Mouse (Mus musculus) forebrain, embryonic 13.5 days (tissue): Measurements from ENCODE around the gene Brdt. TPM values are rescaled to one million over a fixed set of nuclear protein-coding genes. Genes with fewer than 3 reads are reported as not detected.

ENCODE experiments used
- ATAC-seq: fragments of 200-750 bp; cut with Nextera tagmentation; 2 replicates; pipeline ENCODE4 v1.8.0; 2017
- H3K27ac ChIP-seq: fragments of 300-500 bp; sonication (generic); 2 replicates; pipeline ENCODE4 v1.5.1; 2015; ENCODE audit warnings: inconsistent platforms, mild to moderate bottlenecking, moderate library complexity
- H3K27me3 ChIP-seq: fragments of 300-500 bp; sonication (generic); 2 replicates; pipeline ENCODE4 v1.6.1; 2015; ENCODE audit warnings: mild to moderate bottlenecking, inconsistent platforms
- H3K36me3 ChIP-seq: fragments of 300-500 bp; sonication (generic); 2 replicates; pipeline ENCODE4 v1.6.1; 2015; ENCODE audit warnings: mild to moderate bottlenecking, inconsistent platforms; ENCODE audit not compliant: poor library complexity, severe bottlenecking
- H3K4me1 ChIP-seq: fragments of 300-500 bp; sonication (generic); 2 replicates; pipeline ENCODE4 v1.6.1; 2015; ENCODE audit warnings: inconsistent platforms
- H3K4me2 ChIP-seq: fragments of 300-500 bp; sonication (generic); 2 replicates; pipeline ENCODE4 v1.6.1; 2015; ENCODE audit warnings: inconsistent platforms, mild to moderate bottlenecking, moderate library complexity
- H3K4me3 ChIP-seq: fragments of 300-500 bp; sonication (generic); 2 replicates; pipeline ENCODE4 v1.5.1; 2015; ENCODE audit warnings: mild to moderate bottlenecking, inconsistent platforms
- H3K9ac ChIP-seq: fragments of 300-500 bp; sonication (generic); 2 replicates; pipeline ENCODE4 v1.6.1; 2015; ENCODE audit warnings: mild to moderate bottlenecking, inconsistent platforms
- H3K9me3 ChIP-seq: fragments of 300-500 bp; sonication (generic); replicated peaks from 2 replicates; pipeline ENCODE4 v1.6.1; 2016; ENCODE audit warnings: inconsistent platforms
- WGBS: fragments of 180-500 bp; shearing (Covaris S2); methylation state at CpG from one replicate; pipeline ENCODE4 v1.1.7; 2015; 5-methylcytosine and 5-hydroxymethylcytosine counted together
- polyA plus RNA-seq: library from polyadenylated mRNA; unstranded; fragments of >200 nt; fragmentation: Nextera tagmentation; extraction: Ambion mirVana; gene quantifications from 2 replicates; pipeline ENCODE4 v1.2.1, GENCODE M21; 2015

The Brdt gene
- polyA plus RNA-seq, 1 experiment from 2014 or later, result 1.1 TPM

GRCm38 (mm10) chr5:107394437-107394836, 63.5 kb downstream of the Brdt start:
- ATAC-seq, result no peak
- H3K36me3 ChIP-seq, result no peaks in the 10 kb centered on the region
- WGBS, result 84% methylated on average over 2 of the region's 2 CpGs
- no peak overlapping the region for H3K27ac ChIP-seq
- H3K4me3 ChIP-seq, result no peak overlapping the region
- H3K4me1 ChIP-seq, result no peaks in the 10 kb centered on the region
- no peak overlapping the region for H3K9ac ChIP-seq
- no peak overlapping the region for H3K4me2 ChIP-seq
- H3K27me3 ChIP-seq, result no peaks in the 10 kb centered on the region
- no peaks in the 10 kb centered on the region for H3K9me3 ChIP-seq

- H3K9ac ChIP-seq, result peak within 1 kb of the TSS; percentile 67
- H3K36me3 ChIP-seq, result no peaks in the 10 kb centered on the region
- H3K27ac ChIP-seq, result no peak within 1 kb of the TSS
- peak within 1 kb of the TSS; percentile 60 for H3K4me3 ChIP-seq
- H3K9me3 ChIP-seq, result no peaks in the 10 kb centered on the region
- H3K27me3 ChIP-seq, result peaks cover 37% of the 10 kb centered on the region
- no peak for ATAC-seq
- WGBS, result 14% methylated on average over 5 of the region's 5 CpGs
- H3K4me2 ChIP-seq, result peak within 1 kb of the TSS; percentile 99
- peaks cover 18% of the 10 kb centered on the region for H3K4me1 ChIP-seq
Observed at GRCm38 (mm10) chr5:107402436-107402835, 71.5 kb downstream of the Brdt start, which contains the start of gene Ephx4. TSS of gene Ephx4 (plus strand) at chr5:107402736.

- no peak overlapping the region for H3K27ac ChIP-seq
- peak overlapping the region; percentile 60 for H3K4me3 ChIP-seq
- peak; percentile 82 for ATAC-seq
- H3K27me3 ChIP-seq, result peaks cover 37% of the 10 kb centered on the region
- WGBS, result under 1% methylated on average over 54 of the region's 80 CpGs
- peak overlapping the region; percentile 99 for H3K4me2 ChIP-seq
- no peaks in the 10 kb centered on the region for H3K9me3 ChIP-seq
- H3K36me3 ChIP-seq, result no peaks in the 10 kb centered on the region
- peak overlapping the region; percentile 67 for H3K9ac ChIP-seq
- H3K4me1 ChIP-seq, result peaks cover 18% of the 10 kb centered on the region
Observed at GRCm38 (mm10) chr5:107403011-107403946, 72.3 kb downstream of the Brdt start.

- peak overlapping the region; percentile 67 for H3K9ac ChIP-seq
- H3K27me3 ChIP-seq, result peaks cover 37% of the 10 kb centered on the region
- H3K4me2 ChIP-seq, result peak overlapping the region; percentile 99
- H3K9me3 ChIP-seq, result no peaks in the 10 kb centered on the region
- H3K4me1 ChIP-seq, result peaks cover 18% of the 10 kb centered on the region
- H3K4me3 ChIP-seq, result peak overlapping the region; percentile 60
- WGBS, result 28% methylated on average over 12 of the region's 12 CpGs
- H3K36me3 ChIP-seq, result no peaks in the 10 kb centered on the region
- ATAC-seq, result no peak; the same call in 1 of the 2 replicates
- no peak overlapping the region for H3K27ac ChIP-seq
Observed at GRCm38 (mm10) chr5:107403947-107404684, 73.2 kb downstream of the Brdt start.

GRCm38 (mm10) chr5:107405361-107405760, 74.4 kb downstream of the Brdt start:
- no peaks in the 10 kb centered on the region for H3K9me3 ChIP-seq
- H3K36me3 ChIP-seq, result no peaks in the 10 kb centered on the region
- no peak overlapping the region for H3K4me3 ChIP-seq
- no peak overlapping the region for H3K27ac ChIP-seq
- H3K9ac ChIP-seq, result no peak overlapping the region
- no peak overlapping the region for H3K4me2 ChIP-seq
- H3K27me3 ChIP-seq, result peaks cover 37% of the 10 kb centered on the region
- no peak for ATAC-seq
- 85% methylated on average over 4 of the region's 4 CpGs for WGBS
- peaks cover 18% of the 10 kb centered on the region for H3K4me1 ChIP-seq

GRCm38 (mm10) chr5:107410305-107410704, 79.3 kb downstream of the Brdt start:
- Histone ChIP-seq H3K36me3 (no peaks in the 10 kb centered on the region), H3K27me3 (peaks cover 5% of the 10 kb centered on the region), H3K4me3 (no peak overlapping the region), H3K9ac (no peak overlapping the region), H3K9me3 (no peaks in the 10 kb centered on the region), H3K4me1 (no peaks in the 10 kb centered on the region), H3K27ac (no peak overlapping the region), H3K4me2 (no peak overlapping the region)
- WGBS, result 96% methylated on average over 1 of the region's 1 CpGs
- no peak for ATAC-seq

GRCm38 (mm10) chr5:107411326-107411725, 80.4 kb downstream of the Brdt start:
- 61% methylated on average over 4 of the region's 4 CpGs for WGBS
- H3K27ac ChIP-seq, result no peak overlapping the region
- ATAC-seq, result no peak
- H3K9ac ChIP-seq, result no peak overlapping the region
- H3K9me3 ChIP-seq, result no peaks in the 10 kb centered on the region
- no peak overlapping the region for H3K4me3 ChIP-seq
- H3K4me2 ChIP-seq, result no peak overlapping the region
- H3K36me3 ChIP-seq, result no peaks in the 10 kb centered on the region
- no peaks in the 10 kb centered on the region for H3K4me1 ChIP-seq
- no peaks in the 10 kb centered on the region for H3K27me3 ChIP-seq

- no peaks in the 10 kb centered on the region for H3K9me3 ChIP-seq
- no peak for ATAC-seq
- WGBS, result 87% methylated on average over 2 of the region's 2 CpGs
- no peak overlapping the region for H3K27ac ChIP-seq
- H3K36me3 ChIP-seq, result no peaks in the 10 kb centered on the region
- no peak overlapping the region for H3K9ac ChIP-seq
- H3K4me1 ChIP-seq, result no peaks in the 10 kb centered on the region
- H3K4me2 ChIP-seq, result no peak overlapping the region
- H3K27me3 ChIP-seq, result no peaks in the 10 kb centered on the region
- H3K4me3 ChIP-seq, result no peak overlapping the region
Observed at GRCm38 (mm10) chr5:107412285-107412684, 81.3 kb downstream of the Brdt start.

GRCm38 (mm10) chr5:107415098-107415497, 84.1 kb downstream of the Brdt start:
- Histone ChIP-seq H3K4me1 (no peaks in the 10 kb centered on the region), H3K27ac (no peak overlapping the region), H3K4me3 (no peak overlapping the region), H3K9ac (no peak overlapping the region), H3K9me3 (no peaks in the 10 kb centered on the region), H3K4me2 (no peak overlapping the region), H3K36me3 (no peaks in the 10 kb centered on the region), H3K27me3 (no peaks in the 10 kb centered on the region)
- WGBS, result 85% methylated on average over 2 of the region's 2 CpGs
- no peak for ATAC-seq

GRCm38 (mm10) chr5:107421676-107422075, 90.7 kb downstream of the Brdt start:
- Histone ChIP-seq H3K36me3 (no peaks in the 10 kb centered on the region), H3K9ac (no peak overlapping the region), H3K27me3 (no peaks in the 10 kb centered on the region), H3K4me1 (no peaks in the 10 kb centered on the region), H3K4me3 (no peak overlapping the region), H3K27ac (0 out of 2 replicates have a peak overlapping the region, but pooled peaks have one; percentile 12), H3K9me3 (no peaks in the 10 kb centered on the region), H3K4me2 (no peak overlapping the region)
- 54% methylated on average over 1 of the region's 1 CpGs for WGBS
- ATAC-seq, result no peak

GRCm38 (mm10) chr5:107431249-107431648, 100.3 kb downstream of the Brdt start, which contains the start of gene Lpcat2b:
TSS of gene Lpcat2b (plus strand) at chr5:107431549.
- H3K4me1 ChIP-seq, result no peaks in the 10 kb centered on the region
- WGBS, result 79% methylated on average over 3 of the region's 3 CpGs
- H3K27ac ChIP-seq, result no peak within 1 kb of the TSS
- 0 out of 2 replicates have a peak, but pooled peaks cover 4% of the 10 kb centered on the region for H3K27me3 ChIP-seq
- no peaks in the 10 kb centered on the region for H3K9me3 ChIP-seq
- no peaks in the 10 kb centered on the region for H3K36me3 ChIP-seq
- H3K4me3 ChIP-seq, result no peak within 1 kb of the TSS
- ATAC-seq, result no peak
- H3K4me2 ChIP-seq, result no peak within 1 kb of the TSS
- H3K9ac ChIP-seq, result no peak within 1 kb of the TSS

- Histone ChIP-seq H3K36me3 (no peaks in the 10 kb centered on the region), H3K9ac (no peak overlapping the region), H3K4me3 (no peak overlapping the region), H3K4me2 (no peak overlapping the region), H3K9me3 (no peaks in the 10 kb centered on the region), H3K27me3 (0 out of 2 replicates have a peak, but pooled peaks cover 3% of the 10 kb centered on the region), H3K27ac (no peak overlapping the region), H3K4me1 (peaks cover 7% of the 10 kb centered on the region; the same call in 1 of the 2 replicates)
- 88% methylated on average over 5 of the region's 5 CpGs for WGBS
- no peak for ATAC-seq
Observed at GRCm38 (mm10) chr5:107434001-107434400, 103.0 kb downstream of the Brdt start.
